Mouse (Mus musculus) embryonic facial prominence, embryonic 15.5 days (tissue): ENCODE results near the gene Dnajb13. TPM values are rescaled to one million over a fixed set of nuclear protein-coding genes. Genes with fewer than 3 reads are reported as not detected.

Experiments used
- ATAC-seq: fragments of 200-750 bp; cut with Nextera tagmentation; 2 replicates; pipeline ENCODE4 v1.8.0; 2017; ENCODE audit warnings: low read depth, moderate TSS enrichment; ENCODE audit not compliant: insufficient number of reproducible peaks, low FRiP score, low TSS enrichment
- H3K27ac ChIP-seq: fragments of 300-500 bp; sonication (generic); replicated peaks from 2 replicates; pipeline ENCODE4 v1.5.1; 2015; ENCODE audit warnings: mild to moderate bottlenecking, inconsistent platforms
- H3K27me3 ChIP-seq: fragments of 300-500 bp; sonication (generic); 2 replicates; pipeline ENCODE4 v1.6.1; 2015; ENCODE audit warnings: inconsistent platforms
- H3K36me3 ChIP-seq: fragments of 300-500 bp; sonication (generic); 2 replicates; pipeline ENCODE4 v1.6.1; 2015; ENCODE audit warnings: mild to moderate bottlenecking, inconsistent platforms
- H3K4me1 ChIP-seq: fragments of 300-500 bp; sonication (generic); 2 replicates; pipeline ENCODE4 v1.6.1; 2015; ENCODE audit warnings: inconsistent platforms
- H3K4me2 ChIP-seq: fragments of 300-500 bp; sonication (generic); replicated peaks from 2 replicates; pipeline ENCODE4 v1.6.1; 2015; ENCODE audit warnings: mild to moderate bottlenecking, inconsistent platforms
- H3K4me3 ChIP-seq: fragments of 300-500 bp; sonication (generic); replicated peaks from 2 replicates; pipeline ENCODE4 v1.5.1; 2015; ENCODE audit warnings: mild to moderate bottlenecking, inconsistent platforms
- H3K9ac ChIP-seq: fragments of 300-500 bp; sonication (generic); 2 replicates; pipeline ENCODE4 v1.6.1; 2015; ENCODE audit warnings: inconsistent platforms
- H3K9me3 ChIP-seq: fragments of 300-500 bp; sonication (generic); replicated peaks from 2 replicates; pipeline ENCODE4 v1.6.1; 2016; ENCODE audit warnings: inconsistent platforms
- WGBS: fragments of 180-500 bp; shearing (Covaris S2); methylation state at CpG from one replicate; pipeline ENCODE4 v1.1.7; 2015; 5-methylcytosine and 5-hydroxymethylcytosine counted together
- polyA plus RNA-seq: library from polyadenylated mRNA; unstranded; fragments of >200 nt; fragmentation: Nextera tagmentation; extraction: Ambion mirVana; gene quantifications from 2 replicates; pipeline ENCODE4 v1.2.1, GENCODE M21; 2015

The Dnajb13 gene
- polyA plus RNA-seq, 1 experiment from 2014 or later: 9.8 TPM

DNA sequence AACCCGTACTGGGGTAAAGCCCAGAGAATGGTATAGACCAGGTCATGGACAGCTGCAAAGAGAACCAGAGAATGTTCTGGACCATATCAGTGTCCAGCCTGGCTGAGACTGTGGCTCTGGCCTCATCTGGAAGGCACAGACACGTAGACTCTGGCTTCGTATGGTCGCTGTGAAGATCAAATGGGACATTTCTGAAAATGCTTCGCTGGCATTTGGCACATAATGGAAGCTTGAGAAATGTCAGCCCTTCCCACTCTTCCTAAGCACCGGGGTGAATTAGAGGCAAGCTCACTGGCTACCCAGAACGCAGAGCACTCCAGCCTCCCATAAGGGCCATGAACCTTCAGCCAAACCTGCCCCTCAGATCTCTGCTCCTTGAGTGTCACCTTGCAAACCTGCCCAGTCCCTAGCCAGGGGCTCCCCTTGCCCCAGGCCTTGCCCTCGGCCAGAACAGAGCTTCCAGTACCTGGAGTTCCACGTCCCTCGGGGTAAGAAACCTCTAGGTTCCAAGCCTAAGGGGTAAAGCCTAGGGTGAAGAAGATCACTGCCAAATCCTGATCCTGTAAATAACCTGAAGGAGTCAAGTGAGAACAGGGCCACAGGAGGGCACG lies 43.9 kb downstream of the Dnajb13 start:
- WGBS: 89% methylated on average over 11 of the region's 11 CpGs
- peaks cover 28% of the 10 kb centered on the region for H3K36me3 ChIP-seq

DNA sequence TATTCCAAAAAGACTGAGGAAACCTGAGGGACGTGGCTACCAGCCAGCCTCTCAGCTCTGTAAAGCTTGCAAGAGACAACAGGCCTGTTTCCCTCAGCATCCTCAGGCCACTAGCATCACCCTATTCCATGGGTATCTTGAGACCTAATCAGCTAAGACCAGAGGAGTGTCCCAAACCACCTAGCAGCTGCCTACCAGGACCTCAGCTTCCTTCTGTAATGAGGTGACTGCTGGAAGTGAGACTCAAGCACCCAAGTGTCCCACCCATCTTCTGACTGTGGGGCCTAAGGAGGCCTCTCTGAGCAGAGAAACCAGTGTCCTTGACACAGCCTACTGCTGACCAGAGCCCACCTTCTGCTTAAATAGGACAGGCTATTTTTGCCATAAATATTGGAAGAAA lies 45.3 kb downstream of the Dnajb13 start:
- Histone ChIP-seq H3K4me1 (peaks cover 11% of the 10 kb centered on the region), H3K27me3 (no peaks in the 10 kb centered on the region), H3K36me3 (peaks cover 33% of the 10 kb centered on the region), H3K27ac (no peak overlapping the region), H3K9me3 (no peaks in the 10 kb centered on the region), H3K9ac (no peak overlapping the region), H3K4me2 (no peak overlapping the region), H3K4me3 (no peak overlapping the region)
- ATAC-seq: no peak
- WGBS: 89% methylated on average over 1 of the region's 1 CpGs

More for the DNA sequence above, 43.9 kb downstream of the Dnajb13 start:
- Histone ChIP-seq H3K9ac (no peak overlapping the region), H3K9me3 (no peaks in the 10 kb centered on the region), H3K4me2 (no peak overlapping the region), H3K4me3 (no peak overlapping the region), H3K27me3 (no peaks in the 10 kb centered on the region), H3K4me1 (peaks cover 5% of the 10 kb centered on the region), H3K27ac (no peak overlapping the region)
- no peak for ATAC-seq

DNA sequence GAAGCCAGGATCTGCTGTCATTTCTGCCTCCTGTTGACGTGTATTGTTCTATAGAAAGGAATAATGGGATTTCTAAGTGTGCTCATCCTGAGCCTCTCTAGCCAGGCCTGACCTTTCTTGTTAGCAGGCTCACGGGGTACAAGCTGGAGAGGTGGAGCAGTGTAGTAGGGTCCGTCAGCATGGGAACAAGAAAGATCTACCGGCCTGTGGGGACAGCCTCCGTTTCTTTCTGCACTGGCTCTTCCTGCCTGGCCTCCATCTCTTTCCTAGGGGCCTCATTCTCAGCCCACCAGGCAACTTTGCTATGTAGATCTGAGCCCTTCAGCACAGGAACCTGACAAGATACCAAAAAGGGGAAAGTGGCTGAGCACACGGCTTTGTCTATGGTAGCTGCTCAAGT lies 46.0 kb downstream of the Dnajb13 start:
- peaks cover 33% of the 10 kb centered on the region for H3K36me3 ChIP-seq
- H3K9me3 ChIP-seq: no peaks in the 10 kb centered on the region
- no peak overlapping the region for H3K27ac ChIP-seq
- H3K4me2 ChIP-seq: no peak overlapping the region
- ATAC-seq: no peak
- H3K27me3 ChIP-seq: no peaks in the 10 kb centered on the region
- peaks cover 12% of the 10 kb centered on the region for H3K4me1 ChIP-seq
- 89% methylated on average over 6 of the region's 6 CpGs for WGBS
- H3K9ac ChIP-seq: no peak overlapping the region
- H3K4me3 ChIP-seq: no peak overlapping the region

DNA sequence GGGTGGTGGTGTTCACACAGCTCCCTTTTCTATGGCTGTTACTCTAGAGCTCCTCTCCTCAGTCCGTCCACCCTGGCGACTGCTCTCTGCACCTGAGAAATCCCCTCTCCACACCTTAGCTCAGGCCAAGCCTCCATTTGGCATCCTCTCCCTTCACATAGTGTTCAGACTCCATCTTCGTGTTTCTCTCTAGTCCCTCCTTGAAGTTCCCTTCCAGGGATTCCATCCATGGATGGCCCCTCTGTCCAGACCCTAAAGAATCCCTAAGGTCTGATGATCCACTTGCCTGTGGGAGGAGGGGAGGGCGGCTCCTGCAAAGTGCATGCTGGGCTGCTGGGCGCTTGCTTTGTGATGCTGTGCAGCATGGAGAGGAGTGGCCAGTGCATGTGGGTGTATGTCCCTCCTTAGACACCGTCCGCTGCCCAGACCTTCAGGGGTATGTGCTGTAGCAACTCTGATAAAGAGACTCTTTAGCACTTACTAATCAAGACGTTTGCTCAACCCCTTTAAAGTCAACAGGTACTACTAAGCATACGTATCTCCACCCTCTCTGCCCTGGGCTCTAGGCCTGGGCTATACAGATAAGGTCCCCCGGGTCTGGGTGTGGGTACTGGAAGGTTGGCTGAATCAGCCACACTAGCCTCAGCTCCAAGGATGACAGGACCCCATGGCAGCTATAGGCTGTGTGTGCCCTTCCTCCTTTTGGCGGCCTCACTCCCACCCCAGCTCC lies 47.8 kb downstream of the Dnajb13 start:
- peaks cover 12% of the 10 kb centered on the region for H3K4me1 ChIP-seq
- H3K36me3 ChIP-seq: peaks cover 33% of the 10 kb centered on the region
- H3K4me2 ChIP-seq: no peak overlapping the region
- H3K4me3 ChIP-seq: no peak overlapping the region
- WGBS: 87% methylated on average over 11 of the region's 11 CpGs
- no peak overlapping the region for H3K9ac ChIP-seq
- no peaks in the 10 kb centered on the region for H3K27me3 ChIP-seq
- H3K9me3 ChIP-seq: no peaks in the 10 kb centered on the region
- no peak overlapping the region for H3K27ac ChIP-seq
- ATAC-seq: no peak

DNA sequence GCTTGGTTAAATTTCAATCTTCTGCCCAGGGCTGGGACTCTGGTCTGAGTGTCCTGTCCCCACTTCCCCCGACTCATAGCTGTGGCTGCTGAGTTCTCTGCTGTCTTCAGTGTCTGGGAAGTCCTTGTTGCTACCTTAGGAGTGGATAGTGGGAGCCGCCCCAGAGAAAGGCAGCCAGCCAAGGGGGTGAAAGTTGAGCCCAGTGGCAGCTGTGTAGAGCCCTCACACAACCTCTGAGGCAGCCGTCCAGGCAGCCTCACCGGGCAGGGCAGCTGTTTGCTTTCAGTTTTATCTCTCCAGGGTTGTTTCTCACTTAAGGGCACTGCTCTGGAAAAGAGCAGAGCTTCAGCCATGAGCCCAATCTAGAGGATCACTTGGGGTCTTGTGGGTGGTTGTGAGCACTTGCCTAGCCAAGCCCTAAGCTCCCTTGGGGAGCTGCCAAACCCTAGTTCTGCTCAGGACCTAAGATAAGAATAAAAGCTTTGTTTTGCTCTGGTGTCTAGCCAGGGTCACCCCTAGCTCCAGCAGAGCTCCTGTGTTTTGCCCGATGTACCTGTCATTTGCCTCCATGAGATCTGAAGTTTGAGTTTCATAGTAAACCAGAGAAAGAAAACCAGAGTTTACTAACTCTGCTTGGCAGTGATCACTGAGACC lies 49.0 kb downstream of the Dnajb13 start:
- ATAC-seq: peak; percentile 83
- H3K4me2 ChIP-seq: 0 out of 2 replicates have a peak overlapping the region, but pooled peaks have one; percentile 8
- H3K27me3 ChIP-seq: no peaks in the 10 kb centered on the region
- H3K4me1 ChIP-seq: peaks cover 12% of the 10 kb centered on the region
- no peak overlapping the region for H3K9ac ChIP-seq
- no peaks in the 10 kb centered on the region for H3K9me3 ChIP-seq
- H3K4me3 ChIP-seq: no peak overlapping the region
- WGBS: 50% methylated on average over 5 of the region's 5 CpGs
- peaks cover 33% of the 10 kb centered on the region for H3K36me3 ChIP-seq
- peak overlapping the region; percentile 75 for H3K27ac ChIP-seq

DNA sequence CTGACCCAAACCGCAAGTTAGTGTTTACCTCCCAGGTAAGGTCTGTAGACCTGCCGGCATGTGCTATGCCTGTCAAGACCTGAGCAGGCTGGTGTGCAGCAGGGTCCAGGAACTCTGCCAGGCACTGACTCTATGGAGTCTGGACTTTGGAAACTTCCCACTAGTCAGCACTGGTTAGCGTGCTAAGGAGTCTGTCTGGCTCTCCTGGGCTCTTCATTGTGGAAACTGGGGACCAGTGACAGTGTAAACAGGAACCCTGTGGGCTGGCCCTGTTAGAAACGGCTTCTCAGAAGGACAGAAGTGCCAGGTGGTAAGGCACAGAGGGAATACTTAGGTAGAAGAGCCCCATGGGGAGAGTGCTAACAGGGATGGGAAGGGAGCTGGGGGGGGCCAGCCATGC lies 49.5 kb downstream of the Dnajb13 start:
- peak overlapping the region; percentile 75 for H3K27ac ChIP-seq
- 0 out of 2 replicates have a peak overlapping the region, but pooled peaks have one; percentile 8 for H3K4me2 ChIP-seq
- peak; percentile 12; the same call in 1 of the 2 replicates for ATAC-seq
- no peaks in the 10 kb centered on the region for H3K9me3 ChIP-seq
- H3K36me3 ChIP-seq: peaks cover 33% of the 10 kb centered on the region
- no peaks in the 10 kb centered on the region for H3K27me3 ChIP-seq
- whole genome bisulfite sequencing: 64% methylated on average over 4 of the region's 4 CpGs
- H3K4me3 ChIP-seq: no peak overlapping the region
- H3K9ac ChIP-seq: no peak overlapping the region
- peaks cover 12% of the 10 kb centered on the region for H3K4me1 ChIP-seq

DNA sequence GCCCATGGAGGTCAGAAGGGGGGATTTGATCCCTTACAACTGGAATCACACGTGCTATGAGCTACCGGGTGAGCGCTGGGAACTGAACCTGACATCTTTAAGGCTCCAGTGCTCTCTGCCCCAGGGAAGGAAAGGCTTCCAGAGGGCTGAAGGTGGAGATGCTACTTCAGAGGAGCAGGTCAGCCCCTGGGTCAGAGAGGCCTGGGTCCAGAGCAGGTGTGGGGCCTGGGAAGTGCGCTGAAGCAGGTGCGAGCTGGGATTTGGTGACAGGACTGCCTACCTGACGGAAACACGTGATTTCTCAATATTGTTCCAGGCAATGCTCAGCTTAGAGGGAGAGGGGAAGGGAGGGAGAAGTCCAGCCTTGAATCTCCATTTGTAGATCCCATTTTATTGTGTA lies 50.5 kb downstream of the Dnajb13 start:
- ATAC-seq: no peak
- no peak overlapping the region for H3K27ac ChIP-seq
- WGBS: 81% methylated on average over 7 of the region's 7 CpGs
- H3K4me1 ChIP-seq: peaks cover 12% of the 10 kb centered on the region
- no peak overlapping the region for H3K4me3 ChIP-seq
- H3K27me3 ChIP-seq: no peaks in the 10 kb centered on the region
- H3K9ac ChIP-seq: no peak overlapping the region
- H3K36me3 ChIP-seq: peaks cover 35% of the 10 kb centered on the region
- H3K4me2 ChIP-seq: no peak overlapping the region
- no peaks in the 10 kb centered on the region for H3K9me3 ChIP-seq

DNA sequence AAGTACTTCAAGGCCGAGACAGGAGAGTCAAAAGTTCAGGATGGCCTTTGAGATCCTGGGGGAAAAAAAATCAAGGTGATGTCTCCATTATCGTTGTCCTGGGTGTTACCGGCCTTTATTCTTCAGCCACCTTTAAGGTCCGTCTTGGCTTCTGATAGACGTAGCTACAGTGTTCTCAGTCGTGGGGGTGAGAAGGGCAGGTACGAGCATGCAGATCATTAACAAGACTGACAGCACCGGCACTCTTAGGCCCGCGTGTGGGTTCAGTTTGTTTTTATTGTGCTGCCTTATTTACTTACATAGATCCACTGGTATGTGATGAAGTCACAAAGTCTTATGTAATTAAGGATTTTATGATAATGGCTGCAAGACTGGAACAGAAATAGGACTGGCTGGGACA lies 51.0 kb downstream of the Dnajb13 start:
- no peak for ATAC-seq
- peaks cover 34% of the 10 kb centered on the region for H3K36me3 ChIP-seq
- H3K4me1 ChIP-seq: peaks cover 12% of the 10 kb centered on the region
- WGBS: 59% methylated on average over 10 of the region's 10 CpGs
- no peak overlapping the region for H3K9ac ChIP-seq
- no peaks in the 10 kb centered on the region for H3K27me3 ChIP-seq
- no peak overlapping the region for H3K27ac ChIP-seq
- H3K4me2 ChIP-seq: no peak overlapping the region
- no peak overlapping the region for H3K4me3 ChIP-seq
- H3K9me3 ChIP-seq: no peaks in the 10 kb centered on the region

DNA sequence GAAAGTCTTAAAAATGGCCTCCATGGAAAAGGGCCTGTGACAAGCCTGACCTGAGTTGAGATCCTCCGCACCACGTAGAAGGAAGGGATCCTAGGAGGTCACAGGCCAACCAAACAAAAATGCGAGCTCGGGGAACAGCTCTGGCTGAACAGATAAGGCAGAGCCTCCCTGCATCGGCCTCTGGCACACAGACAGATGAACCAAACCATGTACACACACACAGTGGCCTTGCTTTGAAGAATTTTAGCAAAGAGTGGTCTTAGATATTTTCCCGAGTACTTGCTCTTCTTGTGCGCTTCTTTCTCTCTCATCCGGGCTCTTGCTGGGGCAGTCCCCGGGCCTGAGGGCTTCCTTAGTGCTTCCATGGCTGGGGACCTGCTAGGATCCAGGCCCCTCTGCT lies 51.6 kb downstream of the Dnajb13 start:
- H3K4me1 ChIP-seq: peaks cover 12% of the 10 kb centered on the region
- peaks cover 30% of the 10 kb centered on the region for H3K36me3 ChIP-seq
- 71% methylated on average over 9 of the region's 9 CpGs for WGBS
- H3K27ac ChIP-seq: no peak overlapping the region
- H3K4me2 ChIP-seq: no peak overlapping the region
- no peak for ATAC-seq
- no peaks in the 10 kb centered on the region for H3K9me3 ChIP-seq
- H3K27me3 ChIP-seq: no peaks in the 10 kb centered on the region
- H3K4me3 ChIP-seq: no peak overlapping the region
- H3K9ac ChIP-seq: no peak overlapping the region

DNA sequence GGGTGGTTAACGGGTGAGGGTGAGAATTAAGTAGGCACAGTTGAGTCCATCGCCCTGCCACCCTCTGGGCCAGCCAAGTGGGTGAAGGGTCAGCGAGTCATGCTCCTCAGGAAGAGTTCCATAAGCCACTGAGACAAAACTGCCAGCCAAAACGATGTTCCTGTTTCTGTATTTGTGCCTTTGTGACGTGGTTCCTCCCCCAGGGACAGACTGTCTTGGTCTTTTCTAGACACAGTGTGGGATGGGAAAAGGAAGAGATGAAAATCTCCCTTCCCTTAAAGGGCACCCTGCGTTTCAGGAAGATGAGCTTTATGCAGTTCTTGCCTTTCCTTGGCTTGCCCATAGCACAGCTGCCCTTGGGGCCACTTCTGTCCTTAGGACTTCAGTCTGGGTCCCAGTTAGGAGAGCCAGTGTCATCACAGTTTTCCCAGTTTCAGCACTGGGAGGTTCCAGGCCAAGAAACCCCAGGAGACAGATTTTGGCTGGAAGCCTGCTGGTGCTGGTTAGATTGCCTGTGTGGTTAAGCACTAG lies 53.1 kb downstream of the Dnajb13 start:
- Histone ChIP-seq H3K36me3 (peaks cover 30% of the 10 kb centered on the region), H3K4me1 (peaks cover 12% of the 10 kb centered on the region), H3K27ac (no peak overlapping the region), H3K9me3 (no peaks in the 10 kb centered on the region), H3K27me3 (no peaks in the 10 kb centered on the region), H3K4me3 (no peak overlapping the region), H3K9ac (no peak overlapping the region), H3K4me2 (no peak overlapping the region)
- ATAC-seq: no peak
- 76% methylated on average over 6 of the region's 6 CpGs for WGBS

DNA sequence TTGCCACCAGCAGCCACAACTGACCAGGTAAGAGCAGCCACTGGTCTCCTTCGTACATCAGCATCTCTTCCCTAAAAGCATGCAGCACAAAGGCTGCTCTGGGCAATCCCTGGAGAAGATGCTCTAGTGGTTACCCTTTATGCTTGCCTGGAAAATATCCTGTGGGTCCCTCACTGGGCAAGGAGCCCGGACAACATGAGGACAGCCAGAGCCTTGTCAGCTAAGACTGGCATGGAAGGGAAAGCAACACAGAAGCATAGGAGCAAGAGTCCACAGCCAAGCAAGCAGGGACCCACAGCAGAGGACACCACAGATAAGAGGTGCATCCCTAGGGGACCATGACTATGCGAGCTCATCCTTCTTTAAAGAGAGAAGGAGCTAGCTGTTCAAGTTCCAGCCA lies 54.9 kb downstream of the Dnajb13 start:
- H3K27ac ChIP-seq: no peak overlapping the region
- H3K4me3 ChIP-seq: no peak overlapping the region
- no peak for ATAC-seq
- no peaks in the 10 kb centered on the region for H3K27me3 ChIP-seq
- H3K4me1 ChIP-seq: peaks cover 3% of the 10 kb centered on the region; the same call in 1 of the 2 replicates
- no peak overlapping the region for H3K9ac ChIP-seq
- no peaks in the 10 kb centered on the region for H3K9me3 ChIP-seq
- H3K4me2 ChIP-seq: no peak overlapping the region
- 94% methylated on average over 3 of the region's 3 CpGs for WGBS
- peaks cover 45% of the 10 kb centered on the region for H3K36me3 ChIP-seq
